Comparison of ENCODE assay signal across 21 mouse cellular contexts in genomic region chrX:140530632-140531031, GRCm38 (mm10).
A peak's percentile ranks its signal among the peaks of the same experiment; 100 is the strongest.
DNase-seq lines count a peak whose midpoint lies in the region; ATAC-seq lines count a peak whose summit lies in the region.
"Had no signal": no experiment of that assay in that cellular context is flagged by ENCODE, and none has a peak within 500 bp of the region (broad histone marks: within the 10 kb centered on the region; RNA-seq: fewer than 3 reads in every experiment).

No protein-coding gene starts in this region.

- no peak overlapping the region for H3K4me2 ChIP-seq in liver, embryonic 12.5 days
- no peak overlapping the region for H3K4me2 ChIP-seq in liver, embryonic 13.5 days
- H3K4me2 ChIP-seq: embryonic facial prominence, embryonic 13.5 days; embryonic facial prominence, embryonic 15.5 days; forebrain, embryonic 12.5 days had no signal

- no peak for DNase-seq in liver
- DNase-seq in liver, embryonic 13.5 days = no peak
- DNase-seq in kidney, postnatal 25 days = no peak
- no peak for DNase-seq in layer of hippocampus, adult 18-20 months (ENCODE audit: low spot score in 2 of 2)
- DNase-seq: adrenal gland, adult 8-10 months; adrenal gland, postnatal 14 days; adrenal gland, postnatal 36 days; cerebellum, adult 11-12 months; cerebellum, adult 2 months; cerebellum, adult 9-10 months; cerebellum, postnatal 10 days; cerebellum, postnatal 25 days had no signal

- no peak overlapping the region for H3K9ac ChIP-seq in liver, embryonic 12.5 days
- no peak overlapping the region for H3K9ac ChIP-seq in liver, embryonic 13.5 days
- H3K9ac ChIP-seq: embryonic facial prominence, embryonic 13.5 days; embryonic facial prominence, embryonic 15.5 days; forebrain, embryonic 12.5 days had no signal

- H3K36me3 ChIP-seq in liver, embryonic 12.5 days = no peaks in the 10 kb centered on the region
- no peaks in the 10 kb centered on the region for H3K36me3 ChIP-seq in liver, embryonic 13.5 days
- H3K36me3 ChIP-seq: embryonic facial prominence, embryonic 13.5 days; embryonic facial prominence, embryonic 15.5 days; forebrain, embryonic 10.5 days; forebrain, embryonic 12.5 days had no signal

- no peak overlapping the region for H3K4me3 ChIP-seq in liver, embryonic 12.5 days
- no peak overlapping the region for H3K4me3 ChIP-seq in liver, embryonic 13.5 days (replicated peaks)
- H3K4me3 ChIP-seq: embryonic facial prominence, embryonic 13.5 days; embryonic facial prominence, embryonic 15.5 days; erythroblast, embryonic 14.5 days; forebrain, embryonic 10.5 days; forebrain, embryonic 12.5 days had no signal

- H3K27me3 ChIP-seq in liver, embryonic 12.5 days (replicated peaks) = peaks cover 24% of the 10 kb centered on the region; the same call in 1 of the 2 replicates
- H3K27me3 ChIP-seq in liver, embryonic 13.5 days = no peaks in the 10 kb centered on the region
- H3K27me3 ChIP-seq: embryonic facial prominence, embryonic 15.5 days had no signal

- peak; percentile 61; the same call in 1 of the 2 replicates for ATAC-seq in liver, embryonic 12.5 days
- ATAC-seq in liver, embryonic 13.5 days (ENCODE audit: low read depth) = peak; percentile 65; the same call in 1 of the 2 replicates
- ATAC-seq: forebrain, embryonic 14.5 days; forebrain, embryonic 16.5 days; Patski had no signal

- H3K27ac ChIP-seq in liver, embryonic 12.5 days = no peak overlapping the region
- H3K27ac ChIP-seq in liver, embryonic 13.5 days = no peak overlapping the region
- H3K27ac ChIP-seq: embryonic facial prominence, embryonic 13.5 days; embryonic facial prominence, embryonic 15.5 days; forebrain, embryonic 10.5 days; forebrain, embryonic 12.5 days had no signal

- whole genome bisulfite sequencing in liver, embryonic 12.5 days (ENCODE audit: insufficient replicate concordance) = 35% methylated on average over 5 of the region's 5 CpGs
- WGBS in liver, embryonic 13.5 days (ENCODE audit: insufficient replicate concordance) = 30% methylated on average over 5 of the region's 5 CpGs

- peaks cover 22% of the 10 kb centered on the region for H3K4me1 ChIP-seq in liver, embryonic 12.5 days
- H3K4me1 ChIP-seq in liver, embryonic 13.5 days (replicated peaks) = peaks cover 15% of the 10 kb centered on the region
- H3K4me1 ChIP-seq: embryonic facial prominence, embryonic 15.5 days; forebrain, embryonic 10.5 days; forebrain, embryonic 12.5 days had no signal

- no peaks in the 10 kb centered on the region for H3K9me3 ChIP-seq in liver, embryonic 12.5 days (replicated peaks)
- no peaks in the 10 kb centered on the region for H3K9me3 ChIP-seq in liver, embryonic 13.5 days (replicated peaks)
- H3K9me3 ChIP-seq: embryonic facial prominence, embryonic 13.5 days; embryonic facial prominence, embryonic 15.5 days; forebrain, embryonic 10.5 days; forebrain, embryonic 12.5 days had no signal
